Mouse (Mus musculus): ENCODE data around the gene Dhcr24.

DNA sequence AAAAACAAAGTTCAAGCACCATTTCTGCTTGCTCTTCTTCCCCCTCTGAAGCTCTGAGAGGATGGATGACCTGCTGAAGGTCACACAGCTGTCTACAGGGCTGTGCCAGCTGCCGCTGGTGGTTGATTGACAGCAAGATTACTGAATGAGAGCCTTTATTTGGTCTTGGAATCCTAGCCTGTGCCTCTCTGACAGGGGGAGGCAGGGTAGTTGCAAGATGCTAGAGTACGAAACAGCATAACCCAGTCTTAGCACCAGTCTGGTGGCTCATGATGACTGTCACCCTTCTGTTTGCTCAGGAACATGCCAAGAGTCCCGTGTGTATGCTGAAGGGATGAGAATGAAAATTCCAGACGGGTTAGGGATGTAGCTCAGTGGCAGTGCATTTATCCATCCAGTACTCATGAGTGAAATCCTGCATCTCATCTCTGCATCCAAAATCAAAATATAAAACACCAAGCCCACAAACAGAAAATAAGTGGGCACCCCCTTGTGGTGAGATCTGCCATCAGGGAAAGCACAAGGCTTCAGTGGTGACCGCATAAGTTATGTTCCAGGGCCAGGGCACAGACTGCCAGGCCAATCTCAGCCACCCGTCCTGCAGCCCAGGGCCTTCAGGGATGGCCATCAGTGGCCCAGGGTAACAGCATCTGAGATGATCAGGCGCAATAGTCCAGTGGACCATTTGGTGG is 32.8 kb upstream of the Dhcr24 start:
- TF ChIP-seq POLR2A (IDR thresholded peaks at IDR 0.05; ENCODE audit: borderline replicate concordance, insufficient read depth, low read length) = no peak
- TF ChIP-seq CTCF (IDR thresholded peaks at IDR 0.05; ENCODE audit: borderline replicate concordance, insufficient read depth, low read depth, low read length) = no peak; the same call in 1 of the 2 replicates
